Mouse (Mus musculus): ENCODE results near the gene Kif26b. TPM values are rescaled to one million over a fixed set of nuclear protein-coding genes. Genes with fewer than 3 reads are reported as not detected.

Kif26b gene
- total and polyA plus RNA-seq, 3 experiments: 0.04 to 0.16 TPM; not detected in 1

- H3K27me3 ChIP-seq (ENCODE audit: insufficient read depth, low read length): peaks cover 9% of the 10 kb centered on the region
- DNase-seq (ENCODE audit: low spot score): no peak
- H3K4me3 ChIP-seq (ENCODE audit: low read depth, low read length): no peak overlapping the region
- no peaks in the 10 kb centered on the region for H3K36me3 ChIP-seq (replicated peaks)
- H3K4me1 ChIP-seq (ENCODE audit: insufficient read depth, low read depth, low read length): peaks cover 4% of the 10 kb centered on the region; the same call in 1 of the 2 replicates
- 0 out of 2 replicates have a peak, but pooled peaks cover 3% of the 10 kb centered on the region for H3K9me3 ChIP-seq (replicated peaks)
- TF ChIP-seq POLR2AphosphoS5 (IDR thresholded peaks at IDR 0.05; ENCODE audit: insufficient replicate concordance, low read depth, low read length) (no peak), TAL1 (conservative IDR thresholded peaks at IDR 0.05; ENCODE audit: low read depth, low read length) (no peak), GATA2 (IDR thresholded peaks at IDR 0.05; ENCODE audit: borderline replicate concordance, low read depth, low read length) (no peak), CTCF (IDR thresholded peaks at IDR 0.05; ENCODE audit: low read depth, low read length) (no peak), GATA1 (IDR thresholded peaks at IDR 0.05; ENCODE audit: borderline replicate concordance, low read length) (no peak)
- ATAC-seq (ENCODE audit: extremely low read depth, insufficient number of reproducible peaks, low FRiP score, poor library complexity, severe bottlenecking): no peak
Measured at GRCm38 (mm10) chr1:178683631-178684030, 154.7 kb downstream of the Kif26b start.

DNA sequence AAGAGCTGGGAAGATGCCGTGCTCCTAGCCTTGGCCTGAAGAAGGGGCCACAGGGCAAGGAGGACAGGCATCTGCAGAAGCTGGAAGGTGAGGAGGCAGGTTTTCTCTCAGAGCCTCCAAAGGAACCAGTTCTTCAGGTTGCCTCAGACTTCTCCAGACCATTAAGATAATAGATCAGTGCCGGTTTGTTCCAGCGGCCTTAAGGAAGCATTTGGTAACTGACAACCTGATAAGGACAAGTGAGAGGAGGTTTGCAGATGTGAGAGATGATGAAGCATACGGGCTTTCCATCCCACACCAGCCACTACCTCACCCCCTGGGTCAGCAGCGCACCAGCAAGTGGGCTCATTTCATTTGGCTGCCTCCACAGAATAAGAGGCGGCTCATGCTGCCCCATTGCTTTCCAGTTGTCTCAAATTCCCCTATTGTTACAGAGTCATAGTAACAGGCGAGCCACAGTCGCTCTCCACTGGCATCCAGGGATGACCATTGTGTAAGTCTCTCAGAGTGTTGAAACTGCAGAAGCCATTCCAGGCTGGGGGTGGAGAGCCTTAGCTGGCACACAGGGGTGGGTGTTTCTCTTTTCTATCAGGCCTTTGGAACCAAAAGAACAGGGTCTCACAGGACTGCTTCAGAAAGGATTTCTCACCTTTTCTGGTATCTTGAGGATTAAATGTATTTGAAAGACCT, 156.2 kb downstream of the Kif26b start:
- no peak for ATAC-seq (ENCODE audit: extremely low read depth, insufficient number of reproducible peaks, low FRiP score, poor library complexity, severe bottlenecking)
- peaks cover 5% of the 10 kb centered on the region for H3K27me3 ChIP-seq (ENCODE audit: insufficient read depth, low read length)
- H3K36me3 ChIP-seq (replicated peaks): no peaks in the 10 kb centered on the region
- peaks cover 4% of the 10 kb centered on the region; the same call in 1 of the 2 replicates for H3K4me1 ChIP-seq (ENCODE audit: insufficient read depth, low read depth, low read length)
- 0 out of 2 replicates have a peak, but pooled peaks cover 3% of the 10 kb centered on the region for H3K9me3 ChIP-seq (replicated peaks)
- no peak for TF ChIP-seq GATA2 (IDR thresholded peaks at IDR 0.05; ENCODE audit: borderline replicate concordance, low read depth, low read length)
- TF ChIP-seq GATA1 (IDR thresholded peaks at IDR 0.05; ENCODE audit: borderline replicate concordance, low read length): no peak
- TF ChIP-seq TAL1 (conservative IDR thresholded peaks at IDR 0.05; ENCODE audit: low read depth, low read length): no peak
- no peak for TF ChIP-seq CTCF (IDR thresholded peaks at IDR 0.05; ENCODE audit: low read depth, low read length)
- no peak for TF ChIP-seq POLR2AphosphoS5 (IDR thresholded peaks at IDR 0.05; ENCODE audit: insufficient replicate concordance, low read depth, low read length)
- H3K4me3 ChIP-seq (ENCODE audit: low read depth, low read length): no peak overlapping the region
- no peak for DNase-seq (ENCODE audit: low spot score)

DNA sequence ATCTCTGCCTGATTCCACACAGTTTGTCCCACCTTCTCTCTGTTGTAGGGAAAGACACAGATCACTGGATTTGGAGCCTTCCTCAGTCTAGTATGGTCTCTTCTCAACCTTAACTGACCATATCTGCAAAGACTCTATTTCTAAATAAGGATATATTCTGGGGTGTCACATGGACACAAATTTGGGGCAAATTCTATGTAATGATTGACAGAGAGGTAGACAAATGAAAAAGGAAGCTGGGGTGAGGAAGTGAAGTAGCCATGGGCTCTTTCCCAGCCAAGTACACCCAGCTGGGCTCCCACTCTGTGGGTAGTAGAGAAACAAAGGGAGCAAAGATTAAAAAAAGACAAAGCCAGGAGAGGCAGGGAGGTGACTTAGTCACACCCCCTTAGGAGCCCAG, 158.0 kb downstream of the Kif26b start:
- DNase-seq (ENCODE audit: low spot score): no peak

GRCm38 (mm10) chr1:178689512-178689911, 160.6 kb downstream of the Kif26b start:
- Histone ChIP-seq H3K27me3 (ENCODE audit: insufficient read depth, low read length) (peaks cover 5% of the 10 kb centered on the region), H3K36me3 (replicated peaks) (no peaks in the 10 kb centered on the region), H3K4me3 (ENCODE audit: low read depth, low read length) (no peak overlapping the region), H3K9me3 (replicated peaks) (0 out of 2 replicates have a peak, but pooled peaks cover 3% of the 10 kb centered on the region), H3K4me1 (ENCODE audit: insufficient read depth, low read depth, low read length) (peaks cover 4% of the 10 kb centered on the region; the same call in 1 of the 2 replicates)
- ATAC-seq (ENCODE audit: extremely low read depth, insufficient number of reproducible peaks, low FRiP score, poor library complexity, severe bottlenecking) (no peak), DNase-seq (ENCODE audit: low spot score) (no peak)
- TF ChIP-seq TAL1 (conservative IDR thresholded peaks at IDR 0.05; ENCODE audit: low read depth, low read length) (no peak), POLR2AphosphoS5 (IDR thresholded peaks at IDR 0.05; ENCODE audit: insufficient replicate concordance, low read depth, low read length) (no peak), CTCF (IDR thresholded peaks at IDR 0.05; ENCODE audit: low read depth, low read length) (no peak), GATA1 (IDR thresholded peaks at IDR 0.05; ENCODE audit: borderline replicate concordance, low read length) (no peak), GATA2 (IDR thresholded peaks at IDR 0.05; ENCODE audit: borderline replicate concordance, low read depth, low read length) (no peak)

More for the DNA sequence above, 158.0 kb downstream of the Kif26b start:
- Histone ChIP-seq H3K4me1 (ENCODE audit: insufficient read depth, low read depth, low read length) (peaks cover 4% of the 10 kb centered on the region; the same call in 1 of the 2 replicates), H3K4me3 (ENCODE audit: low read depth, low read length) (no peak overlapping the region), H3K36me3 (replicated peaks) (no peaks in the 10 kb centered on the region), H3K27me3 (ENCODE audit: insufficient read depth, low read length) (peaks cover 5% of the 10 kb centered on the region), H3K9me3 (replicated peaks) (0 out of 2 replicates have a peak, but pooled peaks cover 3% of the 10 kb centered on the region)
- TF ChIP-seq GATA1 (IDR thresholded peaks at IDR 0.05; ENCODE audit: borderline replicate concordance, low read length) (no peak), POLR2AphosphoS5 (IDR thresholded peaks at IDR 0.05; ENCODE audit: insufficient replicate concordance, low read depth, low read length) (no peak), TAL1 (conservative IDR thresholded peaks at IDR 0.05; ENCODE audit: low read depth, low read length) (no peak), GATA2 (IDR thresholded peaks at IDR 0.05; ENCODE audit: borderline replicate concordance, low read depth, low read length) (no peak), CTCF (IDR thresholded peaks at IDR 0.05; ENCODE audit: low read depth, low read length) (no peak)
- ATAC-seq (ENCODE audit: extremely low read depth, insufficient number of reproducible peaks, low FRiP score, poor library complexity, severe bottlenecking): no peak

DNA sequence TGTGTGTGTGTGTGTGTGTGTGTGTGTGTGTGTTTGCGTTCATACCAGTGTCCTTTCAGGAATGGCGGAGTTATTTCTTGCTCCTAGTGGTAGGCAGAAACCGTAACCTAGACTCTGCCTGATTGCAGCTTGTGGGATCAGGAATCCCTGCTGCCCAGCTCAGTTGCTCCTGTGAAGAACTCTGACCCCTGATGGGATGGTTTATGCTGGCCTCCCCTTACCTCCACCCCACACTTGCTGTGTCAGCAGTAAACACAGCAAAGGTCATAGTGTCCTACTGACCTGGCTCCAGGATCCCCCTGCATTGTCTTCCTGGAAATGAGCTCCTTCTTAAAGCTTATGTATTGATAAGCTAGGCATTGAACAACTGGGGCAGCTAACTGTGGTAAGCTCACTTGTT, 162.8 kb downstream of the Kif26b start:
- Histone ChIP-seq H3K9me3 (replicated peaks) (no peaks in the 10 kb centered on the region), H3K4me1 (ENCODE audit: insufficient read depth, low read depth, low read length) (no peaks in the 10 kb centered on the region), H3K4me3 (ENCODE audit: low read depth, low read length) (no peak overlapping the region), H3K27me3 (ENCODE audit: insufficient read depth, low read length) (no peaks in the 10 kb centered on the region), H3K36me3 (replicated peaks) (no peaks in the 10 kb centered on the region)
- no peak for TF ChIP-seq GATA2 (IDR thresholded peaks at IDR 0.05; ENCODE audit: borderline replicate concordance, low read depth, low read length)
- no peak for TF ChIP-seq CTCF (IDR thresholded peaks at IDR 0.05; ENCODE audit: low read depth, low read length)
- no peak for TF ChIP-seq TAL1 (conservative IDR thresholded peaks at IDR 0.05; ENCODE audit: low read depth, low read length)
- no peak for TF ChIP-seq GATA1 (IDR thresholded peaks at IDR 0.05; ENCODE audit: borderline replicate concordance, low read length)
- TF ChIP-seq POLR2AphosphoS5 (IDR thresholded peaks at IDR 0.05; ENCODE audit: insufficient replicate concordance, low read depth, low read length): no peak
- DNase-seq (ENCODE audit: low spot score): no peak
- ATAC-seq (ENCODE audit: extremely low read depth, insufficient number of reproducible peaks, low FRiP score, poor library complexity, severe bottlenecking): no peak

DNA sequence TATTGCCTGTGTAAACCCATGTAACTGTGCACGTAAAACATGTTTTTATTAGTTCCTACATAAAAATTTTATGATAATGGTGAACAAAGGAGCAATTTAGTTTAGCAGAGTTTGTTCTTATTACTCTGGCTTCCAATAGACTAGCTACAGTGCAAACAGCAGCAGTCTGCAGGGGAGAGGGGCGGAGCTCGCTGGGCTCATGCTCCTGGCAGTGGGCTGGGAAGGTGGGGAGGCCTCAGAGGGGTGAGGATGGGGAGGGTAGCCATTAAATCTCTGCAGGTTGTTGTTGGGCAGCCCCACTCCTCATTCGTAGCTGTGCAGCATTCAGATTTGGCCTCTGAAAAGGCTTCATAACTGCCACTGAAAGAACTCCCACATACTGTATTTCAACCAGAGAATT, 171.2 kb downstream of the Kif26b start:
- no peaks in the 10 kb centered on the region for H3K4me1 ChIP-seq (ENCODE audit: insufficient read depth, low read depth, low read length)
- ATAC-seq (ENCODE audit: extremely low read depth, insufficient number of reproducible peaks, low FRiP score, poor library complexity, severe bottlenecking) (no peak), DNase-seq (ENCODE audit: low spot score) (no peak)
- no peaks in the 10 kb centered on the region for H3K36me3 ChIP-seq (replicated peaks)
- no peaks in the 10 kb centered on the region for H3K9me3 ChIP-seq (replicated peaks)
- H3K27me3 ChIP-seq (ENCODE audit: insufficient read depth, low read length): no peaks in the 10 kb centered on the region
- no peak for TF ChIP-seq CTCF (IDR thresholded peaks at IDR 0.05; ENCODE audit: low read depth, low read length)
- no peak for TF ChIP-seq GATA1 (IDR thresholded peaks at IDR 0.05; ENCODE audit: borderline replicate concordance, low read length)
- TF ChIP-seq POLR2AphosphoS5 (IDR thresholded peaks at IDR 0.05; ENCODE audit: insufficient replicate concordance, low read depth, low read length): no peak
- no peak for TF ChIP-seq TAL1 (conservative IDR thresholded peaks at IDR 0.05; ENCODE audit: low read depth, low read length)
- TF ChIP-seq GATA2 (IDR thresholded peaks at IDR 0.05; ENCODE audit: borderline replicate concordance, low read depth, low read length): no peak
- H3K4me3 ChIP-seq (ENCODE audit: low read depth, low read length): no peak overlapping the region

All from G1E (cell line).